Mouse (Mus musculus) midbrain, embryonic 14.5 days (tissue): ENCODE measurements around the gene Med11. TPM values are rescaled to one million over a fixed set of nuclear protein-coding genes. Genes with fewer than 3 reads are reported as not detected.

Experiments used
- ATAC-seq: fragments of 200-750 bp; cut with Nextera tagmentation; 2 replicates; pipeline ENCODE4 v1.8.0; 2017; ENCODE audit warnings: moderate number of reproducible peaks, moderate library complexity; ENCODE audit not compliant: low FRiP score, low TSS enrichment
- DNase-seq: peaks from one replicate; pipeline ENCODE4 v3.0.0-alpha.2; 2015
- H3K27ac ChIP-seq: fragments of 300-500 bp; sonication (generic); replicated peaks from 2 replicates; pipeline ENCODE4 v1.5.1; 2014; ENCODE audit warnings: mild to moderate bottlenecking, low read depth, low read length, moderate library complexity
- H3K27me3 ChIP-seq: fragments of 300-500 bp; sonication (generic); 2 replicates; pipeline ENCODE4 v1.6.1; 2014; ENCODE audit warnings: low read length, control low read depth, mixed read lengths; ENCODE audit not compliant: control insufficient read depth, insufficient read depth
- H3K36me3 ChIP-seq: fragments of 300-500 bp; sonication (generic); 2 replicates; pipeline ENCODE4 v1.6.1; 2014; ENCODE audit warnings: low read length, control low read depth; ENCODE audit not compliant: control insufficient read depth, insufficient read depth
- H3K4me1 ChIP-seq: fragments of 300-500 bp; sonication (generic); 2 replicates; pipeline ENCODE4 v1.6.1; 2014; ENCODE audit warnings: mild to moderate bottlenecking, antibody characterized with exemption, low read length, control low read depth; ENCODE audit not compliant: control insufficient read depth, insufficient read depth
- H3K4me2 ChIP-seq: fragments of 300-500 bp; sonication (generic); 2 replicates; pipeline ENCODE4 v1.6.1; 2014; ENCODE audit warnings: mild to moderate bottlenecking, low read length, moderate library complexity
- H3K4me3 ChIP-seq: fragments of 300-500 bp; sonication (generic); replicated peaks from 2 replicates; pipeline ENCODE4 v1.5.1; 2014; ENCODE audit warnings: low read depth, low read length
- H3K9ac ChIP-seq: fragments of 300-500 bp; sonication (generic); replicated peaks from 2 replicates; pipeline ENCODE4 v1.6.1; 2014; ENCODE audit warnings: mild to moderate bottlenecking, low read length, moderate library complexity
- H3K9me3 ChIP-seq: fragments of 300-500 bp; sonication (generic); 2 replicates; pipeline ENCODE4 v1.6.1; 2016; ENCODE audit warnings: low read length, control low read depth, mixed read lengths; ENCODE audit not compliant: control insufficient read depth
- WGBS: fragments of 180-500 bp; shearing (Covaris S2); extraction: QIAGEN DNeasy Blood & Tissue Kit; methylation state at CpG from one replicate; pipeline ENCODE4 v1.1.7; 2014; 5-methylcytosine and 5-hydroxymethylcytosine counted together
- polyA plus RNA-seq: library from polyadenylated mRNA; unstranded; fragments of >200 nt; fragmentation: Nextera tagmentation; extraction: Ambion mirVana; gene quantifications from 2 replicates; pipeline ENCODE4 v1.2.1, GENCODE M21; 2014

Med11 gene
- polyA plus RNA-seq, 1 experiment from 2014 or later, result 42.9 TPM

GRCm38 (mm10) chr11:70458688-70459600 is 7.2 kb downstream of the Med11 start, which contains the start of gene Zmynd15:
Zmynd15 (plus strand) TSS chr11:70459433.
- ATAC-seq (no peak), DNase-seq (peak; percentile 21)
- Histone ChIP-seq H3K27ac (no peak within 1 kb of the TSS), H3K36me3 (no peaks in the 10 kb centered on the region), H3K4me1 (peaks cover 3% of the 10 kb centered on the region; the same call in 1 of the 2 replicates), H3K9me3 (no peaks in the 10 kb centered on the region), H3K4me2 (peak within 1 kb of the TSS; percentile 56), H3K4me3 (peak within 1 kb of the TSS; percentile 31), H3K9ac (peak within 1 kb of the TSS; percentile 47), H3K27me3 (peaks cover 21% of the 10 kb centered on the region)
- WGBS, result 18% methylated on average over 32 of the region's 32 CpGs

- DNase-seq, result no peak
- peak within 1 kb of the TSS; percentile 31 for H3K4me3 ChIP-seq
- no peak for ATAC-seq
- peak within 1 kb of the TSS; percentile 56 for H3K4me2 ChIP-seq
- peaks cover 3% of the 10 kb centered on the region; the same call in 1 of the 2 replicates for H3K4me1 ChIP-seq
- no peaks in the 10 kb centered on the region for H3K36me3 ChIP-seq
- H3K27me3 ChIP-seq, result peaks cover 24% of the 10 kb centered on the region
- WGBS, result 5% methylated on average over 30 of the region's 30 CpGs
- no peak within 1 kb of the TSS for H3K27ac ChIP-seq
- no peaks in the 10 kb centered on the region for H3K9me3 ChIP-seq
- H3K9ac ChIP-seq, result peak within 1 kb of the TSS; percentile 47
Measured at GRCm38 (mm10) chr11:70459601-70460101, 7.9 kb downstream of the Med11 start, which contains the start of gene Cxcl16. Cxcl16 (minus strand) TSS chr11:70459984.

GRCm38 (mm10) chr11:70463970-70464369 is 12.3 kb downstream of the Med11 start:
- H3K36me3 ChIP-seq, result no peaks in the 10 kb centered on the region
- WGBS, result 79% methylated on average over 5 of the region's 5 CpGs
- peaks cover 24% of the 10 kb centered on the region for H3K27me3 ChIP-seq
- DNase-seq (no peak), ATAC-seq (no peak)
- no peak overlapping the region for H3K4me2 ChIP-seq
- H3K9me3 ChIP-seq, result no peaks in the 10 kb centered on the region
- H3K27ac ChIP-seq, result no peak overlapping the region
- H3K9ac ChIP-seq, result no peak overlapping the region
- peaks cover 8% of the 10 kb centered on the region; the same call in 1 of the 2 replicates for H3K4me1 ChIP-seq
- no peak overlapping the region for H3K4me3 ChIP-seq

GRCm38 (mm10) chr11:70465211-70465610 is 13.5 kb downstream of the Med11 start:
- Histone ChIP-seq H3K4me1 (0 out of 2 replicates have a peak, but pooled peaks cover 5% of the 10 kb centered on the region), H3K36me3 (no peaks in the 10 kb centered on the region), H3K4me2 (peak overlapping the region; percentile 39), H3K9me3 (no peaks in the 10 kb centered on the region), H3K27ac (no peak overlapping the region), H3K9ac (peak overlapping the region; percentile 29; the same call in 1 of the 2 replicates), H3K27me3 (peaks cover 14% of the 10 kb centered on the region), H3K4me3 (no peak overlapping the region)
- ATAC-seq, result no peak
- WGBS, result 28% methylated on average over 16 of the region's 16 CpGs
- DNase-seq, result no peak

- peak; percentile 43 for DNase-seq
- no peak for ATAC-seq
- peak overlapping the region; percentile 29; the same call in 1 of the 2 replicates for H3K9ac ChIP-seq
- H3K27ac ChIP-seq, result no peak overlapping the region
- no peaks in the 10 kb centered on the region for H3K9me3 ChIP-seq
- peak overlapping the region; percentile 39 for H3K4me2 ChIP-seq
- WGBS, result 13% methylated on average over 23 of the region's 23 CpGs
- H3K4me1 ChIP-seq, result 0 out of 2 replicates have a peak, but pooled peaks cover 5% of the 10 kb centered on the region
- H3K27me3 ChIP-seq, result peaks cover 8% of the 10 kb centered on the region; the same call in 1 of the 2 replicates
- H3K4me3 ChIP-seq, result no peak overlapping the region
- H3K36me3 ChIP-seq, result no peaks in the 10 kb centered on the region
Measured at GRCm38 (mm10) chr11:70465824-70466223, 14.1 kb downstream of the Med11 start.

- Histone ChIP-seq H3K4me3 (no peak overlapping the region), H3K36me3 (no peaks in the 10 kb centered on the region), H3K4me1 (0 out of 2 replicates have a peak, but pooled peaks cover 5% of the 10 kb centered on the region), H3K9me3 (no peaks in the 10 kb centered on the region), H3K4me2 (no peak overlapping the region), H3K27ac (no peak overlapping the region), H3K27me3 (peaks cover 7% of the 10 kb centered on the region; the same call in 1 of the 2 replicates), H3K9ac (no peak overlapping the region)
- DNase-seq (no peak), ATAC-seq (no peak)
- 87% methylated on average over 5 of the region's 5 CpGs for WGBS
Measured at GRCm38 (mm10) chr11:70467902-70468619, 16.3 kb downstream of the Med11 start.

- ATAC-seq, result no peak
- 87% methylated on average over 3 of the region's 3 CpGs for WGBS
Measured at GRCm38 (mm10) chr11:70469764-70470163, 18.0 kb downstream of the Med11 start.

GRCm38 (mm10) chr11:70472716-70473115 is 21.0 kb downstream of the Med11 start:
- Histone ChIP-seq H3K9me3 (no peaks in the 10 kb centered on the region), H3K9ac (no peak overlapping the region), H3K4me1 (no peaks in the 10 kb centered on the region), H3K36me3 (no peaks in the 10 kb centered on the region), H3K27me3 (no peaks in the 10 kb centered on the region), H3K4me2 (no peak overlapping the region), H3K4me3 (no peak overlapping the region), H3K27ac (no peak overlapping the region)
- no peak for DNase-seq
- no peak for ATAC-seq

More at GRCm38 (mm10) chr11:70469764-70470163, 18.0 kb downstream of the Med11 start:
- H3K27ac ChIP-seq, result no peak overlapping the region
- H3K9me3 ChIP-seq, result no peaks in the 10 kb centered on the region
- no peak overlapping the region for H3K9ac ChIP-seq
- DNase-seq, result no peak
- H3K4me2 ChIP-seq, result no peak overlapping the region
- peaks cover 5% of the 10 kb centered on the region; the same call in 1 of the 2 replicates for H3K27me3 ChIP-seq
- no peaks in the 10 kb centered on the region for H3K36me3 ChIP-seq
- 0 out of 2 replicates have a peak, but pooled peaks cover 5% of the 10 kb centered on the region for H3K4me1 ChIP-seq
- no peak overlapping the region for H3K4me3 ChIP-seq
